Mouse (Mus musculus) urinary bladder, adult 18-20 months (tissue): Measurements from ENCODE around the gene Fbxl17.

Experiments
- DNase-seq, 2 experiments: peaks; one replicate each; pipeline ENCODE4 v3.0.0; 2022; ENCODE audit warnings: low spot score in 2 of 2, mixed read lengths in 2 of 2

Fbxl17 gene

GRCm38 (mm10) chr17:63499636-63500155 lies at the start of gene Fbxl17:
TSS of gene Fbxl17 (minus strand) at chr17:63500017.
- DNase-seq, result peak in 1 of 2 experiments; percentile 26

GRCm38 (mm10) chr17:63547465-63547864 lies 47.6 kb upstream of the Fbxl17 start:
- no peak for DNase-seq

- no peak for DNase-seq
Observed at GRCm38 (mm10) chr17:63534576-63535265, 34.9 kb upstream of the Fbxl17 start.

GRCm38 (mm10) chr17:63533074-63533836 lies 33.4 kb upstream of the Fbxl17 start:
- no peak for DNase-seq

- DNase-seq, result no peak
Observed at GRCm38 (mm10) chr17:63529476-63529875, 29.7 kb upstream of the Fbxl17 start.

- DNase-seq, result no peak
Observed at GRCm38 (mm10) chr17:63520691-63521090, 20.9 kb upstream of the Fbxl17 start.

GRCm38 (mm10) chr17:63510451-63510850 lies 10.6 kb upstream of the Fbxl17 start:
- DNase-seq, result no peak

GRCm38 (mm10) chr17:63501091-63501490 lies 1.3 kb upstream of the Fbxl17 start:
- no peak for DNase-seq

- peak; percentile 69 to 71 for DNase-seq
Observed at GRCm38 (mm10) chr17:63500156-63500834, 478 bp upstream of the Fbxl17 start.

- peak in 1 of 2 experiments; percentile 44 for DNase-seq
Observed at GRCm38 (mm10) chr17:63498717-63499635, 841 bp downstream of the Fbxl17 start.

- no peak for DNase-seq
Observed at GRCm38 (mm10) chr17:63498182-63498716, 1.6 kb downstream of the Fbxl17 start.

- no peak for DNase-seq
Observed at GRCm38 (mm10) chr17:63497206-63497731, 2.5 kb downstream of the Fbxl17 start.

GRCm38 (mm10) chr17:63496153-63496552 lies 3.7 kb downstream of the Fbxl17 start:
- DNase-seq, result no peak

- DNase-seq, result no peak
Observed at GRCm38 (mm10) chr17:63493876-63494580, 5.8 kb downstream of the Fbxl17 start.

GRCm38 (mm10) chr17:63493274-63493673 lies 6.5 kb downstream of the Fbxl17 start:
- DNase-seq, result no peak

GRCm38 (mm10) chr17:63492665-63493273 lies 7.0 kb downstream of the Fbxl17 start:
- DNase-seq, result no peak

- no peak for DNase-seq
Observed at GRCm38 (mm10) chr17:63489525-63489924, 10.3 kb downstream of the Fbxl17 start.

GRCm38 (mm10) chr17:63467866-63468265 lies 32.0 kb downstream of the Fbxl17 start:
- DNase-seq, result peak; percentile 16 to 23

GRCm38 (mm10) chr17:63465239-63465638 lies 34.6 kb downstream of the Fbxl17 start:
- DNase-seq, result no peak

GRCm38 (mm10) chr17:63462512-63462911 lies 37.3 kb downstream of the Fbxl17 start:
- DNase-seq, result no peak
